Mouse (Mus musculus): Measurements from ENCODE around the gene Hdac6.
"Not testable (repeated sequence)": the region's sequence is repeated elsewhere in the genome, so short reads cannot be mapped to it uniquely, and the experiment has no call there.

The Hdac6 gene

DNA sequence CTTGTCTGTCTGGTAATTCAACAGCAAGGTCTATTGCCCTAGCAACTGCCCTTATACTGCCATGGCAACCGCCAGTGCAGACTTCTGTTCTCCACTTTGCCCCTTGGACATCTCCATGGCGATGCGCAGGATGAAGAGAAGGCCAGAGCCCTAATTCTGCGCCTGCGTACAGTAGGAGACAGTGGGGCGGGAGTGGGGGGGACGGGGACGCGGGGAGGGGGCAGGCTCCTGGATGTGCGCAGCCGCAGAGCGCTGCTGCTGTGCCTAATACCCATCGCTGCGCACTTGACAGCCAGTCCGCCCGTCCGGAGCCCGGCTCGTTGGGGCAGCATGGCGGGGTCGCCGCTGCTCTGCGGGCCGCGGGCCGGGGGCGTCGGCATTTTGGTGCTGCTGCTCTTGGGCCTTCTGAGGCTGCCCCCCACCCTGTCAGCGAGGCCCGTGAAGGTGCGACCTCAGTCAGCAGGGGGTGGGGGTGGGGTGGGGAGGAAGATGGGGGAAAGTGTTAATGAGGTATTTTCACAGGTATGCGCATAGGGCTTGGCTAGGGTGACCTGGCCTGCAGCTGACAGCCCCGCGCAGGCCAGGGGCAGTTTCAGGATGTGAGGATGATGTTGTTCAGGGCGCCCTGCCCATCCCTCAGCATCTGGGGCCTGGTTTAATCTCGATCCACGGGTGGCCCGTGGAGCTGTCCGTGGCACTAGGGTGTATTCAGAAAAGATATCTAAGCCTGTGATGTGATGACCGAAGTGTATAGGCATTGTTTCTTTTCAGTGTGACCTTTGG is 27.9 kb downstream of the Hdac6 start, which contains the start of gene Pcsk1n:
Gene Pcsk1n (plus strand): TSS at position 222 of the 783 bp plus-strand sequence.
- no peak for DNase-seq (ENCODE audit: low read depth)

GRCm38 (mm10) chrX:7917960-7918359 is 29.7 kb downstream of the Hdac6 start:
- not testable (repeated sequence) for DNase-seq (ENCODE audit: low read depth)

GRCm38 (mm10) chrX:7915669-7916068 is 32.0 kb downstream of the Hdac6 start:
- DNase-seq (ENCODE audit: low read depth), result peak; percentile 27

- DNase-seq (ENCODE audit: low read depth), result no peak
Observed at GRCm38 (mm10) chrX:7910473-7910872, 37.2 kb downstream of the Hdac6 start.

DNA sequence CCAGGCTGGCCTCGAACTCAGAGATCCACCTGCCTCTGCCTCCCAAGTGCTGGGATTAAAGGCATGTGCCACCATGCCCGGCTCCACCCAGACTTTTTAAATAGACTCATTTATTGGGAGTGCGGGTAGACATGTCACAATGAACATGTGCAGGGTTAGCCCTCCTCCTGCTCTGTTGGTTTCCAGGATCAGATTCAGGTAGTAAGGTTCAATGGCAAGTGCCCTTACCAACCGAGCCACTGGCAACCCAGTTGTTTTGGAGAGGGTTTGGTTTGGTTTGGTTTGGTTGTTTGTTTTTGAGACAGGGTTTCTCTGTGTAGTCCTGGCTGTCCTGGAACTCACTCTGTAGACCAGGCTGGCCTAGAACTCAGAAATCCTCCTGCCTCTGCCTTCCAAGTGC is 38.4 kb downstream of the Hdac6 start, which contains the start of gene Gm10490:
Gene Gm10490 (plus strand): TSS at position 301 of the 400 bp plus-strand sequence.
- DNase-seq (ENCODE audit: low read depth), result not testable (repeated sequence)

DNA sequence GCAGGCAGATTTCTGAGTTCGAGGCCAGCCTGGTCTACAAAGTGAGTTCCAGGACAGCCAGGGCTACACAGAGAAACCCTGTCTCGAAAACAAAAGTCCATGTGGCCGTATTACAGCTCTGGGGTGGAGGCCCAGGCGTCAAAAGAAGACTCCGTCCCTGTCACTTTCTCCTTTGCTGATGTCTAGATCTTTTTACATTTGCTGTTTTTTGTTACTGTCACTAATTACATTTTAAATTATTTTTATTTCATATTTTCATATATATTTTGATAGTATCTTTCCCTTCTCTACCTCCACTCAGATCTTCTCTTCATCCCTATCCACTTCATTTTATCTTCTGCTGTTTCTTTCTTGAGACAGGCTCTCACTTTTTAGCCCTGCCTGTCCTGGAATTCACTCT is 40.0 kb downstream of the Hdac6 start, which contains the start of gene Gm10491:
Gene Gm10491 (minus strand): TSS at position 101 of the 400 bp plus-strand sequence.
- DNase-seq (ENCODE audit: low read depth), result no peak

DNA sequence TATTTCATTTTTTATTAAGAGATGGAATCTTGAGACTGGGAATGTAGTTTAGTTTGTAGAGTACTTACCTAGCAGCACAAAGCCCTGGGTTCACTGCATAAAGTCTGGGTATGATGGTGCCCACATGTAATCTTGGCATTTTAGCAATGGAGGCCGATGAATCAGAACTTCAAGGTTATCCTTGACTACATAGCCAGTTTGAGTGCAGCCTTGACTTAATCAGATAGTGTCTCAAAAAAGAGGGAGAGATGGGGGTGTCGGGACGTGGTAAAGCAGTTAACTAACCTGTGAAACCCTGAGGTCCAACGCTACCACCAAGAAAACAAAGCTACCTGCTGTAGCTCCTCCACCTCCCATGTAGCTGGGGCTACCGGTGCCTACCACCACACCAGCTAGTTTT is 43.2 kb downstream of the Hdac6 start:
- DNase-seq (ENCODE audit: low read depth), result no peak

GRCm38 (mm10) chrX:7898880-7899874 is 48.5 kb downstream of the Hdac6 start, which contains the start of the genes Pqbp1 and Timm17b:
Gene Pqbp1, minus strand, starts transcription at chrX:7899269.
Gene Timm17b, plus strand, starts transcription at chrX:7899357.
- peak; percentile 93 for DNase-seq (ENCODE audit: low read depth)

DNA sequence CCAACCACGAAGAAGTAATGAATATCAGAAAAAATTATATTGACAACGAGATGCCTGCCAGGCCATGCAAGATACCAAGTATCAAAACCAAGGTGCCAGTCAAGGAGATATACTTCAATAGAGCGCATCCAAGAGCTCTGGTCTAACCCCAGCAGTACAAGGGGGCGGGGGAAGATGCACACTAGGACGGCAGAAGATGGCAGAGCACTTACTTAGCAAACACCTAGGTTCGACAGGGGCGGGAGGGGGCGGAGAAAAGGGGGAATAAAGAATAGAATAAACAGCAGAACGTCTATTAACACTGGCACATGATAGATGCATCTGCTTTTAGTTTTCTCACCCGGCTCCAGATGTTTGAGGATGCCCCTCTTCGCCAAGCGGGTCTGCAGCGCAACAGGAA is 49.5 kb downstream of the Hdac6 start:
- no peak for DNase-seq (ENCODE audit: low read depth)

DNA sequence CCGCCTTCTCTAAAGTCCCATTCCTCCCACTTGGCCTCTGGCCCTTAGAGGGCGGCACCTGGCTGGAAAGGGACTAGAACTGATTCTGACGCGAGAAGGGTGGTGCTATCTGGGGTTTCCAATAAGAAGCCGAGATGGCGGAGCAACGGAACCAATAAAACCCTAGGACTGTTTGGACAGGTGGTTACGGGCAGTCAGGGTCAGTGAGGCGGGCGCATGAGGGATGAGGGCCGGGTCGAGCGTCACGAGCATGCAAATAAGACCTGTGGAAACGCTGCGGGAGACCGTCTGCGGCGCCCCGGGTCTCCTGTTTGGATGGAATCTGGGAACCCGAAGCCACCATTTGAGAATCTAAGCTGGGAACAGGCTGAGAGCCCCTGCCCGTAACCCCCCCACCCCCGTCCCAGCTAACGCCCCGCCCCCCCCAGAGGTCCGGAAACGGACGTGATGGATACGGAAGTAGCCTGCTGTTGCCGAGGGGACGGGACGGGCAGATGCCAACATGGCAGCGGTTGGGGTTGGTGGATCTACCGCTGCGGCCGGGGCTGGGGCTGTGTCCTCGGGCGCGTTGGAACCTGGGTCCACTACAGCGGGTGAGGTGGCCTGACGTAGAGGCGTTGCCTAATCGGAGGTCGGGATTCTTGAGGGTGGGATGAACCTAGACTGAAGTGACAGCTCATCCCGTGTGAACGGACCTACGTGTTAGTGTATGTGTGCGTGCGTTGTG is 63.7 kb downstream of the Hdac6 start, which contains the start of gene Slc35a2:
Gene Slc35a2 (plus strand): TSS at position 188 of the 727 bp plus-strand sequence.
- DNase-seq (ENCODE audit: low read depth), result peak; percentile 72

Data from naive thymus-derived CD4-positive, alpha-beta T cell, adult 2 months (primary cell).